Mouse (Mus musculus) cerebellum, adult 18-20 months (tissue): ENCODE results near the gene Hist1h4h.
"Not testable (repeated sequence)": the region's sequence is repeated elsewhere in the genome, so short reads cannot be mapped to it uniquely, and the experiment has no call there.

Experiments
- DNase-seq, 2 experiments: peaks; one replicate each; pipeline ENCODE4 v3.0.0; 2021

The Hist1h4h gene

GRCm38 (mm10) chr13:23535137-23536075 is 4.6 kb downstream of the Hist1h4h start, which contains the start of gene Hist1h3g:
Gene Hist1h3g (plus strand): TSS chr13:23535422.
- peak; percentile 81 to 88 for DNase-seq

DNA sequence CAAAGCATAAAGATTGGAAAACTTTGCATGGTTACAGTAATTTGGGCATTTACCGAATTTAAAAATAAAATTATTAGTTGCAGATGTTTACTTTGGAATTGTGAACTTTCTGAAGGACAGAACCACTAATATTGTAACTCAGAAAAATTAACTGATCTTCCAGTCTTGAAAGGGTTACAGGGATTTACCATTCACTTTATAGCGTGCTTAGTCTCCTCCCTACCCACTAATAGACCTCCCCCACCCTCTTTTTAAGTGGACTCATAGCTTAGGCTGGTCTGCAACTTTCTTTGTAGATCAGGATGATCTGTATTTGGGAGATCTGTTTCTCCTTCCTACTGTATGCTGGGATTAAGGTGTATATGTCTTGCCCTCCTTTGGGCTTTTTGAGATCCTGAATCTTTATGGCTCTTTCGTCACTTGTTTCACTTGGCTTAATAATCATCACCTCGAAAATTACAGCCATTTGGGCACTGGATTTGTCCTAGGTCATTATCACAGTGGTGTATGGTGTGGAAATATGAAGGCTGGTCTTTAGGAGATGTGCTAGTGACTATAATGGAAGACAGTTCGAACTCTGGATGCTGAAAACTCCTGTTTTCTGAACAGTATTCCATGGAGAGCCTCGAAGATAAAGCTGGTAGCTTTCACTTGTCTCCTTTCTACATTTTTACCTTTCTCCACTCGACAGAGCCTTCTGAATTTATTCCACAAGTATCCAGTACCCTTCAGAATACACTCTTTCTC is 5.4 kb downstream of the Hist1h4h start:
- no peak for DNase-seq

GRCm38 (mm10) chr13:23537006-23537710 is 6.3 kb downstream of the Hist1h4h start:
- no peak for DNase-seq

- no peak for DNase-seq
Measured at GRCm38 (mm10) chr13:23538249-23538648, 7.4 kb downstream of the Hist1h4h start.

DNA sequence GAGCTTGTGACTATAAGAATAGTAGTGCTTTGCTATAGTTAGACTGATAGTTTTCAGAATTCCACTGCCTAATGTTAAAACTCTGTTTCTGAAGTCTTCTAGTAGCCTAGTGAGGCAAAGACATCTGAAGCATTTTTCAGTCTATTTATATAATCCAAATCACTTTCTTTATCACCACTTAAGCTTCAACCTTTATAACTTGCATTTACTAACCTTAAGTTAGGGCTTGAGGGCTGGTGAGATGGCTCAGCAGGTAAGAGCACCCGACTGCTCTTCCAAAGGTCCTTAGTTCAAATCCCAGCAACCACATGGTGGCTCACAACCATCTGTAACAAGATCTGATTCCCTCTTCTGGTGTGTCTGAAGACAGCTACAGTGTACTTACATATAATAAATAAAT is 9.0 kb downstream of the Hist1h4h start:
- DNase-seq: not testable (repeated sequence)

- no peak for DNase-seq
Measured at GRCm38 (mm10) chr13:23541497-23541896, 10.6 kb downstream of the Hist1h4h start.

DNA sequence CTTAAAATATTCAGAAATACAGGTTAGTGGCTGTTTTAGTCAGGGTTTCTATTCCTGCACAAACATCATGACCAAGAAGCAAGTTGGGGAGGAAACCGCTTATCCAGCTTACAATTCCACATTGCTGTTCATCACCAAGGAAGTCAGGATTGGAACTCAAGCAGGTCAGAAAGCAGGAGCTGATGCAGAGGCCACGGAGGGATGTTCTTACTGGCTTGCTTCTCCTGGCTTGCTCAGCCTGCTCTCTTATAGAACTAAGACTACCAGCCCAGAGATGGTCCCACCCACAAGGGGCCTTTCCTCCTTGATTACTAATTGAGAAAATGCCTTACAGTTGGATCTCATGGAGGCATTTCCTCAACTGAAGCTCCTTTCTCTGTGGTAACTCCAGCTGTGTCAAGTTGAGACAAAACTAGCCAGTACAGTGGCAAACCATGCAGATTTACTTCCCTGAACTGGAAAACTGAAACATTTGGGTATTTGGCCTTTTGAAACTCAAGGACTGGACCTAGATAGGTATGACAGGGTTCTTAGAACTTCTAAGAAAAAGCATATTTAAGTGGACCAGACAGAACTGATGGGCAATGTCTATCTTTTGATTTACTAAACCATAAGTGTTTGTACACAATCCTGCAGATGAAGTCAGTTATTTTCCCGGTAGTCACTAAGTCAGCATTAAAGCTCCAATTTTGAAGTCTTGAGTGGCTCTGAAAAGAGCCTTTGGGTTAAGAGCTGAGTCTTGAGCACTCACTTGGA is 11.6 kb downstream of the Hist1h4h start:
- DNase-seq: not testable (repeated sequence)

DNA sequence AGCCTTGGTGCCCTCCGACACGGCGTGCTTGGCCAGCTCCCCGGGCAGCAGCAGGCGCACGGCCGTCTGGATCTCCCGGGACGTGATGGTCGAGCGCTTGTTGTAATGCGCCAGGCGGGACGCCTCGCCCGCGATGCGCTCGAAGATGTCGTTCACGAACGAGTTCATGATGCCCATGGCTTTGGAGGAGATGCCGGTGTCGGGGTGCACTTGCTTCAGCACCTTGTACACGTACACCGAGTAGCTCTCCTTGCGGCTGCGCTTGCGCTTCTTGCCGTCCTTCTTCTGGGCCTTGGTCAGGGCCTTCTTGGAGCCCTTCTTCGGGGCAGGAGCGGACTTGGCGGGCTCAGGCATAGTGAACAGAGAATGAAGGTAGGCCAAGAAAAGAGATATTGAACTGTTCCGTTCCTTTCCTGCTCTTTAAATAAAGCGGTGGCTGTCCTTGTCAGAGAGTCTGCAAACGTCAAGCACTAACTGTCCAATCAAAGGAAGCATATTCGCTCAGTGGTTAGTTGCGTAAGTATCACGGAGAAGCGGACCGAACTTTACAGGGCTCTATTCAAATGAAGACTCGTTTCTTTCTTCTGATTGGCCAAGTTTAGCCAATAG is 12.3 kb downstream of the Hist1h4h start, which contains the start of gene Hist1h2bh:
Gene Hist1h2bh (minus strand): TSS at position 394 of the 609 bp plus-strand sequence.
- peak; percentile 48 to 53 for DNase-seq

DNA sequence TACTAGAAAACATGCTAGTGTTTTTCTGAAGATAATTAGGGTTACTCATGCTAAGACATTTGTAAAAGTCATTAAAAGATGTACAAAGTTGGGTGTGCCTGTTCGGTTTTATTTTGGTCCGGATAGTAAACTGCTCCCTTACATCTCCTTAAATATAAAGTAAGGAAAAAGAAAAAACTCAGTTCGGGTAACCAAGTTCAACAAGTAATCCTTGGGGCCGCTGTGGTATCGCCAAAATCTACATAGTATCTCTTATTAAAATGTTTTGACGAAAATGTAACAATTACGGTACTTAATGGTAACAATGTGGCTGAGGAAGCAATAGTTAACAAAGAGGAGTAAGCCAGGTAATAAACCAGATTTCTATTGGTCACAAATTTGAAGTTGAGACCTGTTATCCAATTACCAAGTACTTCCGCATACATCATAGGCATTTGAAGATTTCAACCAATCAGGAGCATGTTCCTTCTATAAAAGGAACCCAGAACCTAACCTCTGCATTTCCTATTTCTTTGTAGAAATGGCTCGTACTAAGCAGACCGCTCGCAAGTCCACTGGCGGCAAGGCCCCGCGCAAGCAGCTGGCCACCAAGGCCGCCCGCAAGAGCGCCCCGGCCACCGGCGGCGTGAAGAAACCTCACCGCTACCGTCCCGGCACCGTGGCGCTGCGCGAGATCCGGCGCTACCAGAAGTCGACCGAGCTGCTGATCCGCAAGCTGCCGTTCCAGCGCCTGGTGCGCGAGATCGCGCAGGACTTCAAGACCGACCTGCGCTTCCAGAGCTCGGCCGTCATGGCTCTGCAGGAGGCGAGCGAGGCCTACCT is 13.3 kb downstream of the Hist1h4h start, which contains the start of gene Hist1h3f:
Gene Hist1h3f (plus strand): TSS at position 88 of the 822 bp plus-strand sequence.
- DNase-seq: peak; percentile 49 to 79

DNA sequence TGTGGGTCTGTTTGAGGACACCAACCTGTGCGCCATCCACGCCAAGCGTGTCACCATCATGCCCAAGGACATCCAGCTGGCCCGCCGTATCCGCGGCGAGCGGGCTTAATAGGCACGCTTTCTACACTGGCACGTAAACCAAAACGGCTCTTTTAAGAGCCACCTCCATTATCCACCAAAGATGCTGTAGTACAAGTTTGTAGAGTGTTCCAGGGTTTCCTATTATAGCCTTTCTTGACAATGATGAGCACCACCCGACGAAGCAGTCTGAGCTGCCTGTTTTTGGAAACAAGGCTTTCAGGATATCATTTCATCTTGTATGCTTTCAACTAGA is 13.9 kb downstream of the Hist1h4h start:
- DNase-seq: peak in 1 of 2 experiments; percentile 42

DNA sequence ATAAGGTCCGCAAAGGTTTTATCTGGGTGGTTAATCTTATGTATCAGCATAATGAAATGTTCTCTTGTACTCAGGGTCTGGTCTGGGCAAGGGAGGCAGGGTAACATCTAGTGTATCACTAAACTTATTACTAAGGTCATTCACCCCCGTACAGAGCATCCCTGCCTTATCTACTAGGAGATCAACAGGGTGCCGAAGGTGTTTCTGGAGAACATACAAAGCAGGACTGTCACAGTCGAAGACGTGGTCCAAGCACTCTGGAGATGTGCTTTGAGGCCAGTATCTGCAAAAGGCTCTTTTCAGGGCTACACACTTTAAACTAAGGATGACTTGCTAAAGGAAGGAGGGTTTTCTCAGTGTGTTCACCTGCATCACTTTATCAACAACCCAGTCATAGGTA is 15.8 kb downstream of the Hist1h4h start:
- DNase-seq: no peak

GRCm38 (mm10) chr13:23550761-23551145 is 19.9 kb downstream of the Hist1h4h start:
- DNase-seq: no peak

DNA sequence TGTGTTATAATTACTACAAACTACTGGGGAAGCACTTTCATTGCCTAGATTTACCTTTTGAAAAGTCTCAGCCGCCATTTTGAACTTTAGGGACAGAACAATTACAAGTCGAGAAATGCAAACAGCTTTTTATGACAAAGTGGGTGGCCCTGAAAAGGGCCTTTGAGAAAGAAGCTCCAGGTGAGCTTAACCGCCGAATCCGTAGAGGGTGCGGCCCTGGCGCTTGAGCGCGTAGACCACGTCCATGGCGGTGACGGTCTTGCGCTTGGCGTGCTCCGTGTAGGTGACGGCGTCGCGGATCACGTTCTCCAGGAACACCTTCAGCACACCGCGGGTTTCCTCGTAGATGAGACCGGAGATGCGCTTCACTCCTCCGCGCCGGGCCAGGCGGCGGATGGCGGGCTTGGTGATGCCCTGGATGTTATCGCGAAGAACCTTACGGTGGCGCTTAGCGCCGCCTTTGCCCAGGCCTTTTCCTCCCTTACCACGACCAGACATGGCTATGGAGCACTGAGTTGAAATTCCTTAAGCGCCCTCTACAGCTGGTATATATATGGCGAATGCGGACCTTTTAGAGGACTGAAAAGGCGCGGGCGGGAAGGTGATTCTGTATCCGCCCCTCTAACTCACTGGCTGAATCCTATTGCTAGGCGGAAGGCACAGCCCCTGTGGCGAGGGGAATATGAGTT is 20.4 kb downstream of the Hist1h4h start, which contains the start of gene Hist1h4f:
Gene Hist1h4f (minus strand): TSS at position 503 of the 689 bp plus-strand sequence.
- DNase-seq: peak; percentile 85 to 89

- DNase-seq: no peak
Measured at GRCm38 (mm10) chr13:23551931-23552914, 21.4 kb downstream of the Hist1h4h start.

DNA sequence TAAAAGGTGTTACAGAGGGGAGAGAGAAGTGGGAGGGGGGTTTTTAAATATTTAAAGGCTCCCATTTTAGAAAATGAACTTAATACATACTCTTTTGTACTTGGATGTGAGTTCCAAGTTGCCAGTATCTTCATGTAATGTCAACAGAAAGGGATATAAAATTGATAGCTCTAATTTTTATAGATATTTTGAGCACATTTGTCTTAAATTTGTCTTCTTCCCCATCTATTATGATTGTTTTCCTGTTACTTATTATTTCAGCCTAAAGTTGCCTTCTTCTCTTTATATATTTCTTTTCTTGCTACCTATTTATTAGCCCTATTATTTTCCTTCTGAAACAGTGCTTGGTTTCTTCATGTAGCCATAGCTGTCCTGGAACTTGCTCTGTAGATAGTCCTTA is 22.1 kb downstream of the Hist1h4h start, which contains the start of gene Hist1h1d:
Gene Hist1h1d (plus strand): TSS at position 301 of the 400 bp plus-strand sequence.
- DNase-seq: no peak

- no peak for DNase-seq
Measured at GRCm38 (mm10) chr13:23554393-23554792, 23.5 kb downstream of the Hist1h4h start.

- DNase-seq: peak; percentile 71 to 72
Measured at GRCm38 (mm10) chr13:23554925-23555838, 24.3 kb downstream of the Hist1h4h start.
